Mouse (Mus musculus) v-Abl transformed pro-B cells (cell line): Measurements from ENCODE around the gene Bcl2l10.

ENCODE experiments used
- in situ Hi-C, 2 experiments: fragments of 400-800 bp; cut with MboI; formaldehyde crosslinking; loops; one replicate each; pipeline ENCODE4 v1.15.1; 2025; ENCODE audit not compliant: unreplicated experiment in 2 of 2

Bcl2l10 gene

GRCm38 (mm10) chr9:75347458-75347857 is at the start of gene Bcl2l10:
Gene Bcl2l10 (plus strand): TSS chr9:75347758.
- in situ Hi-C loops: no loop called here

DNA sequence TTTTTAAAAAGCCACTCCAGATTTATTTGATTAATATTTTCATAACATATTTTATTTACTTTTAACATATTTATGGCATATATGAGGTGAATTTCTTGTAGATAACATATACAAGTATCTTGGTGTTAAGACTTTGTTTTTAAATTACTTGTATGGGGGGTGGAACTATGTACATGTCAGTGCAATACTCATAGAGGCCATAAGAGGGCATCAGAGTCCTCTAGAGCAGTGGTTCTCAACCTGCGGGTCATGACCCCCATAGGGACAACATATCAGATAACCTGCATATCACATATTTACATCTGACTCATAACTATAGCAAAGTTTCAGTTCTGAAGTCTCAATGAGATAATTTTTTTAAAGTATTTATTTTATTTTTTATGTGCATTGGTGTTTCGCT is 48.2 kb upstream of the Bcl2l10 start:
- in situ Hi-C loops: loop anchor here in 1 of 2 experiments (25.0 kb wide), 1 partner anchor 1162 kb away; no protein-coding TSS in a partner anchor

DNA sequence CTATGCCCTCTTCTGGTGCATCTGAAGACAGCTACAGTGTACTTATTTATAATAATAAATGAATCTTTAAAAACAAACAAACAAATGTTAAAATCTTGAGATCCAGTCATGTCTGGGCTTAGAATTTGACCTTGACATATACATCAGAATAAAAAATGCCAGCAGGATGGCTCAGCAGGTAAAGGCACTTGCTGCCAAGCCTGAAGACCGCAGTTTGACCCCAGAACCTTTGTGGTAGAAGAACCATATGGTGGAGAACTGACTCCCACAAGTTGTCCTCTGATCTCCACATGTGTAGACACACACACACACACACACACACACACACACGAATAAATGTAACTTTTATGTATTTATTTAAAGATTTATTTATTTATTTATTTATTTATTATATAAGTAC is 44.5 kb upstream of the Bcl2l10 start:
- in situ Hi-C loops: no loop called here

DNA sequence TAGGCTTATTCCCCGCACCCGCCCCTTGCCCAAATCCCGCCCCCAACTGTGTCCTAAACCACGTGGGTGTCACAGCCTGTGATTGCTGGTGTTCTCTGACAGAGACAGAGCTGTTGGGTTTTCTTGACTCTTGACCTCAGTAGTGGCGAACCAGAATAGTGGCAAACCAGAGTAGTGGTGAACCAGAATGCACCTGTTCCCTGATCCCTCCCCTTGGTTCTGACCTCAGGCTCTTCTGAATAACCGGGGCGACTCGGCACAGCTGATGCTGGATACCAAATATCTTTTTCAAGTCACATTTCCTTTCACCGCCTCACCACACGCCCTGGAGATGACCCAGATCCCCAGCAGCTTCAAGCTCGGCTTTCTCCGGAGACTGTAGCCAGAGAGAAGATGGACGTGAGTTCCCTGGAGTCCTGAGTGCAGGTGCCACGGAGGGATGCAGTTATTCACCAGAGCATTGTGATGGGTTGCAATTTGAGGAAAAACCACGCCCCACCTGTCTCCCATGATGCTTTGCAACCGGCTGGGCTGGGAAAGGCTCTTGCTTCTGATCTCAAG is 43.8 kb upstream of the Bcl2l10 start:
- in situ Hi-C loops: no loop called here

- in situ Hi-C loops: no loop called here
These were observed 43.3 kb upstream of the Bcl2l10 start for GRCm38 (mm10) chr9:75304286-75304685.

DNA sequence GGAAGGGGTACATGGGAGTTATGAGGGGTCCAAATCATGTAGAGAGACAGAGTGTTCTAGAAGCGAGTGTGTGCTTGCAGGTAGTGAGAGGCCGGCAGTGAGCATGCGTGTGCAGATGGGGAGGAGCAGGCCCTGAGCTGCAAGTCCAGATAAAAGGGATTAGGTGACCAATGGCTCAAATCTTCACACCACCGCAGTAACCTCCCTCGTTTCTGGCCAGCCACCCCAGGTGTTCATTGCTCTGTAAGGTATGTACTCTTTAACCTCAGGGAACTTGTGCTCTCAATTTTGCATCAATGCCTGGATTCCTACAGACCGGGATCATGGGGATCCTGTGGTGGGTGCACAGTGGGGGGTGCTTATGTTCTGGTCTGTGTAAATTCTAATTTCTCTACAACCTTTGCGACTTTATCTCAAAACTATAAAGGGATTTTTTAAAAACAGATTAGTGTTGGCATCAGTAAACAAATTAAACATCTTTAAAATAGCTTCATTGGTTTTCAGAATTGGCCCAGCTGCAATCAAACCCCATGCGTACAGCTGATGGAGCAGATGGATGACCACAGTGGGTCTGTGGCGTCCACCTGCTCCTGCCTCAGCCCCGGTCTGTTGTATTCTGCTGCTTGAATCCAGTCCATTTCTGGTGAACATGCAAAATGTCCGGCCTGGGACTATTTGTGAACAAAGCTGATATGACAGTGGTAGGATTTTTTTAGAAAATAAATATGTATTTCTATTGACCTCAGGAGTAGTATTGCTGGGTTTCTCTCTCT is 41.2 kb upstream of the Bcl2l10 start, which contains the start of gene Gnb5:
TSS of gene Gnb5 (plus strand) at position 163 of the 773 bp plus-strand sequence.
- in situ Hi-C loops: no loop called here

DNA sequence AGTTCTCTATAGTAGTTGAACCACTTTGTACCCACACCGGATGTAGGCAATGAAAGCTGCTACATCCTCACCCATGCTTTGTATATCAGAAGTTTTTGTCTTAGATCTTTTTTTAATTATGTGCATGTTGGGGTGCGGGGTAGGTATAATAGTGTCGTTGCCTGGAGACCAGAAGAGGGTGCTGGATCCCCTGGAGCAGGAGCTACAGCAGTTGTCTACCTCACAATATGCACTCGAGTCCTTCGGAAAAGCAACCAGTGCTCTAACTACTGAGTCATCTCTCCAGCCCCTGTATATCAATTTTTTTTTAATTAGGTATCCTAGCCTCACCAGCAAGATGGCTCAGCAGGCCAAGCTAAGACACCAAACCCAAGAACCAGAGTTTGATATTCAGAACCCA is 40.5 kb upstream of the Bcl2l10 start:
- in situ Hi-C loops: no loop called here

GRCm38 (mm10) chr9:75308621-75309020 is 38.9 kb upstream of the Bcl2l10 start:
- in situ Hi-C loops: no loop called here

DNA sequence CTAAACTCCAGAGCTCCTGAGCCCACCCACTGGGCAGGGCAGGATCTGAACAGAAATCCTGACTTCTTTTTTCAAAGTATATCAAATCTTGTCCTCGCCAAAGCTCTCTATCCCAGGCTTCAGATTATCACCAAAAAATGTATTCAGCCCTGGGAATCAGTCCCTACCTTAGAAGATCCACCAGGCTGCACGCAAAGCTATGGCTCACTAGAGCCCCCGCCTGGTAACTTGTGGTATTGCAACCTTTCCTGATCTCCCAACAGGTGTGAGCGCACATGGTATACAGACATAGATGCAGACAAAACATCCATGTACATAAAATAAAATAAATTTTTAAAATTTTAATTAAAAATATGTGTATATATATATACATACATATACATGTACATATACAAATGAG is 35.5 kb upstream of the Bcl2l10 start:
- in situ Hi-C loops: no loop called here

GRCm38 (mm10) chr9:75313138-75313831 is 34.3 kb upstream of the Bcl2l10 start:
- in situ Hi-C loops: no loop called here

GRCm38 (mm10) chr9:75313832-75314516 is 33.6 kb upstream of the Bcl2l10 start:
- in situ Hi-C loops: no loop called here

DNA sequence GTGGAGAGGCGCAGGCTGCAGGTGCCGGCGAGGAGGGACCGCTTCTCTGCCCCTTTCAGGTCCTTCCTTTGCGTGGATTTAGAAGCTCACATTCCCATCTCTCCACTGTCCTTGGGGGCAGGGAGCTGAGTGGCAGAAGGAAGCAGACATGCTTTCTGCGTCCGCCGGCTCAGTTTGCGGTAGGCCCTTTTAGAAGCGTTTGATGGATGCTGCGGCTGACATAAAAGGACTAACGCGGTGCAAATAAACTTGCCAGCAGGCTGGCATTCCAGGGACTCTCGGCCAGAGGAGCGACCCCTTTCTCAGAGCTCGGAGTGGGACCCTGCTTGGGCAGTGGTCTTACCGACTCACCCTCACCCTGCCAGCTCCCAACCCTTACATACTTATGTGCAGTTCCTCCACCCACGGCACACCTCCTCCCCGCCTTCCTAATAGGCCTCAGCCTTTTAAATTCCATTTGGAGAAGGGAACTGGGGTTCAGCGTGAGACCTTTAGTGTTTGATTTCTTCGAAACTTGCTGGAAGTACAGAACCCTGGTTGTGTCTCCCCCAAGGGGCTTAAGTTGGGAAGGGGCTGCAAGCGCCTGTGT is 32.9 kb upstream of the Bcl2l10 start:
- in situ Hi-C loops: no loop called here

DNA sequence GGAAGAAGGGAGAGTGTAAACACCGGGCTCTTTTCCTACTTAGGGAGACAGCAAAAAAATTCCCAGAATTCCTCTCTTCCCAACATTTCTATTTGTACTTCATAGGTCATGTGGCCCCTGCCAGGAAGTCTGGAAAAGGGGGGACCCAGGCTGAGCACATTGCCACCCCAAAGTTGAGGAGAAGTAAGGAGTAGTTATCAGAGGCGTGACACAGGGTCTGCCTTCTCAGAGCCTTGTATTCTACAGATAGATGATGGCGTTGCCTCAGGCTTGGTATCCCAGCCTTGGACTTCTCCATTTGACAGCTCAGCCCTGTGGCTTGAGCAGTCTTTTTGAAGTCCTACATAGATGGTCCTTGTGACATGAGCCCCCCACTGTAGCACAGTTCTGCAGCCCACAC is 32.3 kb upstream of the Bcl2l10 start:
- in situ Hi-C loops: no loop called here

DNA sequence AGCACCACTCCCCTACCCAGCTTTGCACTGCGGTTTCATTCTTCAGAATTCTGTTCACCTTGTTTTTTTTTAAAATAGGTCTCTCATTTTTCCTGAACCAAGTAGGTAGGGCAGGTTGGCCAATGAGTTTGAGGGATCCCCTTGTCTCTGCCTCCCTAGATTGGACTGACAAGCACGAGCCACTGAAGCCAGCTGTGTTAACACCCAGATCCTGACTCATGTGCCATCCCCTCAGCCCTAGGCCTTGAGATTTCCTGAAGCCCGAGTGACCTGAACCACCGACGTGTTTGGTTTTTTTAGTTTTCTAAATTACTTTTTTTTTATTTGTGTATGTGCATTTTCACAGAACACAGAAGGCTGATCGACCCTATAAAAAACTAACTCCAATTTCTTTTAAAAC is 30.8 kb upstream of the Bcl2l10 start:
- in situ Hi-C loops: no loop called here

- in situ Hi-C loops: no loop called here
These were observed 29.4 kb upstream of the Bcl2l10 start for GRCm38 (mm10) chr9:75318196-75318595.

DNA sequence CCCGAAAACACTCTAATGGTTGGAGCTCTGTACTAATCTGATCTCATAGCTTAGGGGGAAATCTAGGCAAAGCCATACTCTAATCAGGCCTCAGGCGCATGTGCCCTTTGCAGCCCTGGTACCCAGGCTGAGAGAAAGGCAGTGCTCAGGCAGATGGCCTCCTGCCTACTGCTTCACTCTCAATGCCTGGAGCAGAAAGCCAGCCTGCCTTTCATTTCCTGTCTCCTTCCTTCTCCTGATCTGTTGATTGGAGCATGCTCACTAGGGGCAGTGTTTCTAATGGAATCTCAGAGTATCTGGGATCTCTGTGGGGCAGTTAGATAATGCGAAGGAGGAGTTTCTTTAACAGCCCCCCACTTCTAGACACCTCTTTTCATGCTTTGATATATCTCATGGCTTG is 28.2 kb upstream of the Bcl2l10 start:
- in situ Hi-C loops: no loop called here

- in situ Hi-C loops: no loop called here
These were observed 25.3 kb upstream of the Bcl2l10 start for GRCm38 (mm10) chr9:75322099-75322885.

GRCm38 (mm10) chr9:75328047-75328446 is 19.5 kb upstream of the Bcl2l10 start:
- in situ Hi-C loops: no loop called here

DNA sequence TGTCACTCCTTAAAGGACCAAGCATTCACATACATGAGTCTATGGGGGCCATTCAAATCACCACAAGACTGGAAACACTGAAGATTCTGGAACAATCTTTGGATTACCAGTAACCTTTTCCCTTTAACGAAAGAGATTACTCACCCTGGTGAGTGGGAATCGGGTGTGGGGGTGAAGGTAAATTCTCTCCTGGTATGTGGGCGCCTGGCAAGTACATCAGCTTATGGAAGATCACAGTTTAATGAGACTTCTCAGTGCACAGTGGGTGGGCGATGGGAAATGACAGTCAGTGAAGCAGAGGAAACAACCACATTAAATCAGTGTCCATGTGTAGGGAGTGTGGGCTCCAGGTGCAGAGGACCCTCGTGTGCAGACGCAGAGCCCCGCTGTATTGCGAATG is 16.7 kb upstream of the Bcl2l10 start:
- in situ Hi-C loops: no loop called here

GRCm38 (mm10) chr9:75334440-75334839 is 13.1 kb upstream of the Bcl2l10 start:
- in situ Hi-C loops: no loop called here
